15 mouse cellular contexts compared by ENCODE assay signal in the genomic region with DNA sequence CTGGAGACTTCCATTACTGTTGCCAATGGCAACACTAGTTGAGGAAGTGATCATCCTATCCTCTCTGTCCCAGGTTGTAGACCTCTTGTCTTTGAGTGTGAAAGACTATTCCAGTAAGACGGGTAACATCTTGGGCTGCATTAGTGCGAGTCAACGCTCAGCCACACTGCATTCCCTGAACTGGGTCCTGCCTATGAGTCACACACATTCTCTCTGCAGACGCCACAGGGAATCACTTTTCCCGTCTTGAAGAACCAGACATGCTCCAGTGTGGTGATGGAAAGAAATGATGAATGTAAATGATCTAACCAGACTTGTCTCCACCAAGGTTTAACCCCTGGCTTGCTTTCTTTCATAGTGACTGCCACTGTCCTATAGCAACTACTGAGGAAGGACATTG.
"Had no signal": no experiment of that assay in that cellular context is flagged by ENCODE, and none has a peak within 500 bp of the region (broad histone marks: within the 10 kb centered on the region; RNA-seq: fewer than 3 reads in every experiment).

No protein-coding gene starts in this region.

- H3K9me3 ChIP-seq: midbrain, embryonic 10.5 days; midbrain, embryonic 12.5 days; neural tube, embryonic 12.5 days; stomach, embryonic 15.5 days had no signal

- ATAC-seq: liver, postnatal 0 days; midbrain, embryonic 16.5 days had no signal

- H3K36me3 ChIP-seq: midbrain, embryonic 10.5 days; midbrain, embryonic 12.5 days; neural tube, embryonic 12.5 days; stomach, embryonic 15.5 days had no signal

- H3K4me1 ChIP-seq: midbrain, embryonic 10.5 days; midbrain, embryonic 12.5 days; neural tube, embryonic 12.5 days; stomach, embryonic 15.5 days had no signal

- H3K9ac ChIP-seq: liver, postnatal 0 days; lung, embryonic 14.5 days; midbrain, embryonic 12.5 days; neural tube, embryonic 12.5 days; stomach, embryonic 15.5 days had no signal

- H3K27ac ChIP-seq: midbrain, embryonic 10.5 days; midbrain, embryonic 12.5 days; neural tube, embryonic 12.5 days; stomach, embryonic 15.5 days; stomach, postnatal 0 days had no signal

- H3K4me2 ChIP-seq: lung, embryonic 14.5 days; midbrain, embryonic 12.5 days; neural tube, embryonic 12.5 days; stomach, embryonic 15.5 days had no signal

- DNase-seq: liver, postnatal 0 days; lung, embryonic 14.5 days; lung, postnatal 10 days; lung, postnatal 4 days; midbrain, embryonic 14.5 days; right cerebral cortex, postnatal 14 days; thymus, adult 2 months; thymus, postnatal 25 days; thymus, postnatal 4 days had no signal

- H3K4me3 ChIP-seq: midbrain, embryonic 10.5 days; midbrain, embryonic 12.5 days; neural tube, embryonic 12.5 days; stomach, embryonic 15.5 days had no signal

- H3K27me3 ChIP-seq: midbrain, embryonic 12.5 days; neural tube, embryonic 12.5 days; stomach, embryonic 15.5 days had no signal
